Mouse (Mus musculus) embryonic facial prominence, embryonic 11.5 days (tissue): ENCODE measurements around the gene Pxdc1. TPM values are rescaled to one million over a fixed set of nuclear protein-coding genes. Genes with fewer than 3 reads are reported as not detected.

ENCODE experiments used
- ATAC-seq: fragments of 200-750 bp; cut with Nextera tagmentation; replicated peaks from 2 replicates; pipeline ENCODE4 v1.8.0; 2017; ENCODE audit warnings: low read depth; ENCODE audit not compliant: insufficient number of reproducible peaks, low FRiP score, low TSS enrichment
- DNase-seq: peaks from one replicate; pipeline ENCODE4 v3.0.0-alpha.2; 2015; ENCODE audit warnings: low spot score
- H3K27ac ChIP-seq: fragments of 300-500 bp; sonication (generic); replicated peaks from 2 replicates; pipeline ENCODE4 v1.5.1; 2014; ENCODE audit warnings: mild to moderate bottlenecking, low read depth, low read length, control low read depth
- H3K27me3 ChIP-seq: fragments of 300-500 bp; sonication (generic); 2 replicates; pipeline ENCODE4 v1.6.1; 2014; ENCODE audit warnings: mild to moderate bottlenecking, low read length, moderate library complexity, mixed read lengths; ENCODE audit not compliant: control insufficient read depth, insufficient read depth
- H3K36me3 ChIP-seq: fragments of 300-500 bp; sonication (generic); replicated peaks from 2 replicates; pipeline ENCODE4 v1.6.1; 2014; ENCODE audit warnings: low read depth, mild to moderate bottlenecking, low read length, moderate library complexity, mixed read lengths; ENCODE audit not compliant: control insufficient read depth, insufficient read depth
- H3K4me1 ChIP-seq: fragments of 300-500 bp; sonication (generic); 2 replicates; pipeline ENCODE4 v1.6.1; 2014; ENCODE audit warnings: low read length, mixed read lengths; ENCODE audit not compliant: control insufficient read depth, insufficient read depth
- H3K4me2 ChIP-seq: fragments of 300-500 bp; sonication (generic); 2 replicates; pipeline ENCODE4 v1.6.1; 2014; ENCODE audit warnings: low read depth, mild to moderate bottlenecking, control low read depth, low read length, moderate library complexity
- H3K4me3 ChIP-seq: fragments of 300-500 bp; sonication (generic); 2 replicates; pipeline ENCODE4 v1.5.1; 2014; ENCODE audit warnings: low read depth, low read length, control low read depth
- H3K9ac ChIP-seq: fragments of 300-500 bp; sonication (generic); replicated peaks from 2 replicates; pipeline ENCODE4 v1.6.1; 2014; ENCODE audit warnings: mild to moderate bottlenecking, control low read depth, low read length
- H3K9me3 ChIP-seq: fragments of 300-500 bp; sonication (generic); replicated peaks from 2 replicates; pipeline ENCODE4 v1.6.1; 2016; ENCODE audit warnings: mild to moderate bottlenecking, low read length, inconsistent platforms, mixed read lengths; ENCODE audit not compliant: control insufficient read depth
- WGBS: fragments of 180-500 bp; shearing (Covaris S2); extraction: QIAGEN DNeasy Blood & Tissue Kit; methylation state at CpG from one replicate; pipeline ENCODE4 v1.1.7; 2014; 5-methylcytosine and 5-hydroxymethylcytosine counted together
- polyA plus RNA-seq: library from polyadenylated mRNA; unstranded; fragments of >200 nt; fragmentation: Nextera tagmentation; extraction: Ambion mirVana; gene quantifications from 2 replicates; pipeline ENCODE4 v1.2.1, GENCODE M21; 2014

Pxdc1 gene
- polyA plus RNA-seq, 1 experiment from 2014 or later, result 8.0 TPM

- Histone ChIP-seq H3K4me2 (no peak overlapping the region), H3K4me3 (no peak overlapping the region), H3K4me1 (no peaks in the 10 kb centered on the region), H3K9ac (no peak overlapping the region), H3K27me3 (no peaks in the 10 kb centered on the region), H3K36me3 (no peaks in the 10 kb centered on the region), H3K9me3 (no peaks in the 10 kb centered on the region), H3K27ac (no peak overlapping the region)
- DNase-seq, result peak; percentile 8
- WGBS, result 68% methylated on average over 5 of the region's 5 CpGs
- ATAC-seq, result no peak
Observed at GRCm38 (mm10) chr13:34605206-34605605, 48.1 kb downstream of the Pxdc1 start.

- DNase-seq, result no peak
- H3K27me3 ChIP-seq, result no peaks in the 10 kb centered on the region
- WGBS, result 93% methylated on average over 1 of the region's 1 CpGs
Observed at GRCm38 (mm10) chr13:34604406-34604805, 48.9 kb downstream of the Pxdc1 start.

DNA sequence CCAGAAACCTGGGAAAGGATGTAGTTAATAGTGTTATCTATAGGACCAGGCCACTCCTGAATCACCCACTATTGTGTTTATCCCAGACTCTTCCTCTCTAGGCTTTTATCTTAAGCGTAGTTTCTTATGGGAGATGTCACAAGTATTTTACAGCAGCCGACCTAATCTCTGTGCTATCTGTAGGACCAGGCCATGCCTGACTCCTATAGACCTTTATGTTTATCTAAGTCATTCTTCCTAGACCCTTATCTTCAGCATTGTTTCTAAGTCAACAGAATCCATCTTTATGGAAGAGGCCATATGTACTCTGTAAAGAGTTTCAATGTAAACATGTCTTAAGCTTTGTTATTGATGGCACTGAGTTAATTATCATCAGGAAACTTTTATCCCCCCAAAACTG, 50.5 kb downstream of the Pxdc1 start:
- Histone ChIP-seq H3K9ac (no peak overlapping the region), H3K27me3 (no peaks in the 10 kb centered on the region), H3K4me1 (no peaks in the 10 kb centered on the region), H3K4me2 (no peak overlapping the region), H3K36me3 (no peaks in the 10 kb centered on the region), H3K27ac (no peak overlapping the region), H3K4me3 (no peak overlapping the region), H3K9me3 (no peaks in the 10 kb centered on the region)
- DNase-seq (no peak), ATAC-seq (no peak)
- 67% methylated on average over 2 of the region's 2 CpGs for WGBS

More at GRCm38 (mm10) chr13:34604406-34604805, 48.9 kb downstream of the Pxdc1 start:
- Histone ChIP-seq H3K4me3 (no peak overlapping the region), H3K9ac (no peak overlapping the region), H3K27ac (no peak overlapping the region), H3K36me3 (no peaks in the 10 kb centered on the region), H3K4me1 (no peaks in the 10 kb centered on the region), H3K4me2 (no peak overlapping the region), H3K9me3 (no peaks in the 10 kb centered on the region)
- ATAC-seq, result no peak

DNA sequence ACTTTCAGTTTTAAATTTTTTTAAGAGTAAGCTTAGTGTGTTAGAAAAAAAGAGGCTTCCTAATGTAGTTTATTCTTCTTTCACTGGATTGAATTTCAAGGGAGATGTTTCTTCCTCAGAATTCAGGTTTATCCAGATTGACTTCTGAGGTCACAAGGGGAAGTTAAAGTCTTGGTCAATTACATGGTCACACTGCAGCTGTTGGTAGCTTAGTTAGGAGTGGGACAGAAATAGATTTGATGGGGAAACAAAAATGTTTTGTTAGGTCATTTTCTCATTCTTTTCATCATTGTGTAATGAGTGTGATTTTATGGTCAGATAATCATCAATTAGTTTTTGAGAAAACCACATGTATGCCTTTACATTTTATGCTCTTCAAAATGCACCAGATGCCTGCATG, 56.5 kb downstream of the Pxdc1 start:
- no peaks in the 10 kb centered on the region for H3K4me1 ChIP-seq
- ATAC-seq (no peak), DNase-seq (no peak)
- no peak overlapping the region for H3K27ac ChIP-seq
- no peaks in the 10 kb centered on the region for H3K36me3 ChIP-seq
- no peak overlapping the region for H3K4me3 ChIP-seq
- H3K4me2 ChIP-seq, result no peak overlapping the region
- H3K9me3 ChIP-seq, result no peaks in the 10 kb centered on the region
- no peak overlapping the region for H3K9ac ChIP-seq
- H3K27me3 ChIP-seq, result no peaks in the 10 kb centered on the region

Other genes with a start within 250 kb of the Pxdc1 start
- not detected in 2 replicates for gene Fam50b, start 81.4 kb upstream of the Pxdc1 start, polyA plus RNA-seq
- 101 and 121 TPM in 2 replicates for gene Prpf4b, start 221.8 kb upstream of the Pxdc1 start, polyA plus RNA-seq